Mouse (Mus musculus): ENCODE measurements around the gene Chst1. TPM values are rescaled to one million over a fixed set of nuclear protein-coding genes. Genes with fewer than 3 reads are reported as not detected.

Gene Chst1
- polyA plus RNA-seq, 1 experiment: 5.5 TPM

DNA sequence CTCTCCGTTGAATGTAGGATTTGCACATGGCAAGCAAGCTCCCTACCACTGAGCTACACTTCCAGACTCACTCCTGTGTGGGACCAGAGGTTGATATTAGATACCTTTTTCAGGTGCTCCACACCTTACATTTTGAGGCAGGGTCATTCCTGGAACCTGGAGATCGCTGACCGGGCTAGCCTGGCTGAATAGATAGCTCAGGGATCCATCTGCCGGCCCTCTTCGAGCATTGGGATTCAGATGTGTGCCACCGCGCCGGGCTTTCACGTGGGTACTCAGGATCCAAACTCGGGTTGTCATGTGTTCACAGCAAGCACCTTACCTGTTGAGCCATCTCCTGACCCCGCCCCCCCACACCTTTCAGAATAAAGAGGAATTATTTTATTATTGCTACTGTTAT lies 31.3 kb downstream of the Chst1 start:
- Histone ChIP-seq H3K27ac (ENCODE audit: insufficient read depth, low read depth, low read length) (no peak overlapping the region), H3K4me3 (ENCODE audit: low read depth, low read length) (no peak overlapping the region), H3K36me3 (ENCODE audit: control insufficient read depth, insufficient read depth, low read length) (no peaks in the 10 kb centered on the region), H3K4me1 (ENCODE audit: control insufficient read depth, insufficient read depth, insufficient read length, low read length) (no peaks in the 10 kb centered on the region), H3K27me3 (ENCODE audit: control insufficient read depth, insufficient read depth, low read length) (no peaks in the 10 kb centered on the region)
- WGBS: 89% methylated on average over 11 of the region's 11 CpGs
- TF ChIP-seq POLR2A (IDR thresholded peaks at IDR 0.05; ENCODE audit: low read depth, low read length) (no peak), CTCF (IDR thresholded peaks at IDR 0.05; ENCODE audit: extremely low read depth, insufficient read length, insufficient replicate concordance, low read depth, low read length) (no peak)

DNA sequence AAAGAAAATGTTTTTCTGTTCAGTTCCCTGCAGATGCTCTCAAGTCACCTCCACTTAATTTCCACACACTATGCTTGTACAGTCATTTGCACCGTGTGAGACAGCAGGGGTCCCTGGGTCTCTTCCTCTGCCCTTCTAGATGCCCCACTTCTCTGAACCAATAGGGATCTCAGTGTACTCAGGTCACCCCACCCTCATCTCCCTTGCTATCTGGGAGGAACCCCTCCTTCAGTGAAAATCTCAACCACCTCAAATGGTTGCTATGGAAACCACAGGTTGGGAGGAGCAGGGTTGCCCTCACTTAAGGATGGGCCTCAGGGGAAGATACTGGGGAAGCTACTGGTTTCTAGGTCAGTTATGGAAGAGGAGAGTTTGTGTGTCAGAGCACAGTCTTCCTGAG lies 32.5 kb downstream of the Chst1 start:
- Histone ChIP-seq H3K27me3 (ENCODE audit: control insufficient read depth, insufficient read depth, low read length) (no peaks in the 10 kb centered on the region), H3K27ac (ENCODE audit: insufficient read depth, low read depth, low read length) (no peak overlapping the region), H3K36me3 (ENCODE audit: control insufficient read depth, insufficient read depth, low read length) (no peaks in the 10 kb centered on the region), H3K4me1 (ENCODE audit: control insufficient read depth, insufficient read depth, insufficient read length, low read length) (no peaks in the 10 kb centered on the region), H3K4me3 (ENCODE audit: low read depth, low read length) (no peak overlapping the region)
- TF ChIP-seq POLR2A (IDR thresholded peaks at IDR 0.05; ENCODE audit: low read depth, low read length) (no peak), CTCF (IDR thresholded peaks at IDR 0.05; ENCODE audit: extremely low read depth, insufficient read length, insufficient replicate concordance, low read depth, low read length) (no peak)
- WGBS: 49% methylated on average over 1 of the region's 1 CpGs

DNA sequence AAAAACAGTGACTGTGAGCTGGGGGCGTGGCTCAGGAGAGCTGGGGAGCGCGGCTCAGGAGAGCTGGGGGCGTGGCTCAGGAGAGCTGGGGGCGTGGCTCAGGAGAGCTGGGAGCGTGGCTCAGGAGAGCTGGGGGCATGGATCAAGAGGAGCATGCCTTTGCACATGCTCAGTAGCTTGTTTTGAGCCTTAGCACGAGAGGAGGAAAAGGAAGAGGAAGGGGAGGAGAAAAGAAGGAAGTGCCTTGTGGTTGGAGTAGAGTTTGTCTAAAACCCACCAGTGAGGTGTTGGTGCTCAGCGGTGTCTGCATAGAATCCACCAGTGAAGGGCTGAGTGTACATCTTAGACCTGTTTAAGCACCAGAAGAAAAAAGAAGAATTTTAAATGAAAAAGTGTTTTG lies 41.0 kb downstream of the Chst1 start:
- Histone ChIP-seq H3K36me3 (ENCODE audit: control insufficient read depth, insufficient read depth, low read length) (no peaks in the 10 kb centered on the region), H3K27me3 (ENCODE audit: control insufficient read depth, insufficient read depth, low read length) (no peaks in the 10 kb centered on the region), H3K4me1 (ENCODE audit: control insufficient read depth, insufficient read depth, insufficient read length, low read length) (peaks cover 4% of the 10 kb centered on the region; the same call in 1 of the 2 replicates), H3K27ac (ENCODE audit: insufficient read depth, low read depth, low read length) (no peak overlapping the region), H3K4me3 (ENCODE audit: low read depth, low read length) (no peak overlapping the region)
- WGBS: 17% methylated on average over 8 of the region's 8 CpGs
- no peak for TF ChIP-seq POLR2A (IDR thresholded peaks at IDR 0.05; ENCODE audit: low read depth, low read length)
- no peak for TF ChIP-seq CTCF (IDR thresholded peaks at IDR 0.05; ENCODE audit: extremely low read depth, insufficient read length, insufficient replicate concordance, low read depth, low read length)

DNA sequence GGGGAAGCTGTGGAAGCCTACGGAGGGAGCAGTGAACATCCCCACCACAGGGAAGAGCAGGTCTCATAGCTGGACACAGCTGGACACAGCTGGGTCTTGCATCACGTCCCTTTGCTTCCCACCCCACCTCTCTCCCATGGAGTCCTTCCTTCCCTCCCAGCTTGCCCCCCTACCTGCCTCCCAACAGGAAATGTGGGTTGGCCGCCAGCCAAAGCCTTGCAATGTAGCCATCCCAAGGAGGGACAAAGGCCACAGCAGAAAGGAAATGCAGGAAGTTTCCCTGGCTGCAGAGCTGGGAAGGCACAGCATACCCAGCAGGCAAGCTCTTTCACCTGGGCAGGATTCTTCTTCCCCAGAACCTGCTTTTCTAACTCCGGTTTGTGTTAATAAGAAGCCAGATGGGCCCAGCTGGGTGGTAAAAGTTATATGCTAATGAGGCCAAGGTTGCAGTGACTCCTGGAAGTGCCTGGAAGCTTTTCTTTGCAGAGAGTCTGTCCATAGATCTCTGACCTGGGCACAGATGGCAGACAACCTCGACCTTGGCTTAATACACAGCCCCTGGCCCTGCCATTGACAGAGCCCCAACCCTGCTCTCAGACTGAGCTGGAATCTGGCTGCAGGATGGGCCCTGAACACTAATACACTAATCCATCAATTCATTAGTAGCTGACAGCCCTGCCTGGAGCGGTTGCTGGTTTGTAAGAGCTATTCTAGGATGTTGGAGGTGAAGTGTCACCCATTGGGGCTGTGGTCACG lies 46.0 kb downstream of the Chst1 start:
- no peaks in the 10 kb centered on the region for H3K27me3 ChIP-seq (ENCODE audit: control insufficient read depth, insufficient read depth, low read length)
- no peak overlapping the region for H3K4me3 ChIP-seq (ENCODE audit: low read depth, low read length)
- peaks cover 6% of the 10 kb centered on the region; the same call in 1 of the 2 replicates for H3K4me1 ChIP-seq (ENCODE audit: control insufficient read depth, insufficient read depth, insufficient read length, low read length)
- no peaks in the 10 kb centered on the region for H3K36me3 ChIP-seq (ENCODE audit: control insufficient read depth, insufficient read depth, low read length)
- WGBS: 28% methylated on average over 7 of the region's 7 CpGs
- no peak overlapping the region for H3K27ac ChIP-seq (ENCODE audit: insufficient read depth, low read depth, low read length)
- no peak for TF ChIP-seq CTCF (IDR thresholded peaks at IDR 0.05; ENCODE audit: extremely low read depth, insufficient read length, insufficient replicate concordance, low read depth, low read length)
- TF ChIP-seq POLR2A (IDR thresholded peaks at IDR 0.05; ENCODE audit: low read depth, low read length): no peak

DNA sequence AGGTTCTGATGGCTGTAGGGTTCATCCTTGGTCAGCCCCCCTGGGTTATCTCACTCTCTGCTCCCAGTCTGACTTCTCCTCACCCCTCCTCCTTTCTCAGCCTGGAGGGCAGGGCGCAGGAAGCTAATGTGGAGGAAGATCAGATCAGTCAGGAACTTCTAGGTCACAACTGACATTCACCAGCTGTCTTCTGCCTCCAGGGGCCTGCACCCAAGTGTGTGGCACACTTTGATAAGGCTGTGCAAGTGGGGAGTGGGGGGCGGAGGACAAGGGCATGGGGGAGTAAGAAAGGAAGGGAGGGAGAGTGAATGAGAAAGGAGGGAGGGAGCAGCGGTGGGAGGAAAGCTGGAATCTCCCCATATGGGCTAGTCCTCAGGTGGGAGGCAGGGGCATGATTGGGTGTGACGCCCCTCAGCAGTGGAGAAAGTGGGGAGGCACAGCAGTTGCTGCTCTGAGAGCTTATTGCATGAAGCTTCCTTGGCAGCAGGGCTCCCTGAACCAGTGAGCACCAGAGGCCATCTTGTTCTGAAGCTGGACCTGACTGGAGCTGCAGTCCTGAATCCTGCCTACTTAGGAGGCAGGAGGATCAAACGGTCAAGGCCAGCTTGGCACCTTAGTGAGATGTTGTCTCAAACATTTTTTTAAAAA lies 49.8 kb downstream of the Chst1 start:
- Histone ChIP-seq H3K27me3 (ENCODE audit: control insufficient read depth, insufficient read depth, low read length) (no peaks in the 10 kb centered on the region), H3K4me1 (ENCODE audit: control insufficient read depth, insufficient read depth, insufficient read length, low read length) (peaks cover 6% of the 10 kb centered on the region; the same call in 1 of the 2 replicates), H3K27ac (ENCODE audit: insufficient read depth, low read depth, low read length) (no peak overlapping the region), H3K4me3 (ENCODE audit: low read depth, low read length) (no peak overlapping the region), H3K36me3 (ENCODE audit: control insufficient read depth, insufficient read depth, low read length) (no peaks in the 10 kb centered on the region)
- 56% methylated on average over 5 of the region's 5 CpGs for WGBS
- TF ChIP-seq POLR2A (IDR thresholded peaks at IDR 0.05; ENCODE audit: low read depth, low read length) (no peak), CTCF (IDR thresholded peaks at IDR 0.05; ENCODE audit: extremely low read depth, insufficient read length, insufficient replicate concordance, low read depth, low read length) (no peak)

DNA sequence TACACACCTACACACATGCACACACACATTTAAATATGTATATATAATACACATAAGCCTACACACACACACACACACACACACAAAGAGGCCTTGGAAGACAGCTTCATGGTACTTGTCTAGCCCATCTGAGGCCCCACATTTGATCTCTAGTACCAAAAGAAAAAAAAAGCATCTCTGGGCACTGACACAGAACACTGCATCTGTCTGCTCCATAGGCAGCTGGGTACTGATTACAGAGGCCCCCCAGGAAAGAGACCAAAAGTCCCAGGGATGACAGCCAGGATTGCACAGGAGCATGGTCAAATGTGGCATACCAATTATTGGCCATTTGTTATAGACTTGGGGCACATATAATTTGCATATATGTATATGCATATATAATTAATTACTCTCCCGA lies 50.9 kb downstream of the Chst1 start:
- WGBS: 39% methylated on average over 1 of the region's 1 CpGs
- H3K36me3 ChIP-seq (ENCODE audit: control insufficient read depth, insufficient read depth, low read length): no peaks in the 10 kb centered on the region
- TF ChIP-seq CTCF (IDR thresholded peaks at IDR 0.05; ENCODE audit: extremely low read depth, insufficient read length, insufficient replicate concordance, low read depth, low read length): no peak
- no peak for TF ChIP-seq POLR2A (IDR thresholded peaks at IDR 0.05; ENCODE audit: low read depth, low read length)

DNA sequence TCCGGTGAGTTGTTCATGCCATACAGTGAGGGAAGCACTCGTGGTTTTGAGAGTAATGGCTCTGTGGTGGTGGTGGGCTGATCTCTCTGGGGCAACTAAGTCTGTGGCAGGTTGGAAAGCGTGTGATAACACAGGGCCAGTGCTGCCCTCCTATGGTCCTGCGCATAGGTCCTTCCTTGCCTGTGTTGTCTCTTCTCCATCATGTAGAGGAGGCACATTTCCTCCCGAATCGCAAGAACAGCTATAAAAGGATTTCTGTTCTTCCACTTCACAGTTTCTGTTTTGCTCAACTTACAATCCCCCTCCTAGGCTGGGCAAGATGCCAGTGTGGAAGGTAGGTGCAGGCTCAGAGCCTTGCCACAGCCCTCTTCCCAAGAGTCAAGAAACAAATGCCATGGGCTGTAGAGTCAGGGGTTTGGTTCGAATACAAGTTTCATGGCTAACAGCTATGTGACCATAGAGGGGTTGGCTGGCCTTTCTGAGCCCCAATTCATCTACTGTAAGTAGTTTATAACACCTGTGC lies 51.8 kb downstream of the Chst1 start:
- WGBS: 68% methylated on average over 7 of the region's 7 CpGs
- TF ChIP-seq POLR2A (IDR thresholded peaks at IDR 0.05; ENCODE audit: low read depth, low read length) (no peak), CTCF (IDR thresholded peaks at IDR 0.05; ENCODE audit: extremely low read depth, insufficient read length, insufficient replicate concordance, low read depth, low read length) (no peak)
- no peaks in the 10 kb centered on the region for H3K36me3 ChIP-seq (ENCODE audit: control insufficient read depth, insufficient read depth, low read length)

More for the DNA sequence above, 50.9 kb downstream of the Chst1 start:
- Histone ChIP-seq H3K4me1 (ENCODE audit: control insufficient read depth, insufficient read depth, insufficient read length, low read length) (peaks cover 3% of the 10 kb centered on the region; the same call in 1 of the 2 replicates), H3K27me3 (ENCODE audit: control insufficient read depth, insufficient read depth, low read length) (no peaks in the 10 kb centered on the region), H3K27ac (ENCODE audit: insufficient read depth, low read depth, low read length) (no peak overlapping the region), H3K4me3 (ENCODE audit: low read depth, low read length) (no peak overlapping the region)

More for the DNA sequence above, 51.8 kb downstream of the Chst1 start:
- no peak overlapping the region for H3K27ac ChIP-seq (ENCODE audit: insufficient read depth, low read depth, low read length)
- H3K4me1 ChIP-seq (ENCODE audit: control insufficient read depth, insufficient read depth, insufficient read length, low read length): no peaks in the 10 kb centered on the region
- H3K4me3 ChIP-seq (ENCODE audit: low read depth, low read length): no peak overlapping the region
- H3K27me3 ChIP-seq (ENCODE audit: control insufficient read depth, insufficient read depth, low read length): no peaks in the 10 kb centered on the region

Data from small intestine, adult 2 months (tissue).